18 mouse cellular contexts compared by ENCODE assay signal in the genomic region with DNA sequence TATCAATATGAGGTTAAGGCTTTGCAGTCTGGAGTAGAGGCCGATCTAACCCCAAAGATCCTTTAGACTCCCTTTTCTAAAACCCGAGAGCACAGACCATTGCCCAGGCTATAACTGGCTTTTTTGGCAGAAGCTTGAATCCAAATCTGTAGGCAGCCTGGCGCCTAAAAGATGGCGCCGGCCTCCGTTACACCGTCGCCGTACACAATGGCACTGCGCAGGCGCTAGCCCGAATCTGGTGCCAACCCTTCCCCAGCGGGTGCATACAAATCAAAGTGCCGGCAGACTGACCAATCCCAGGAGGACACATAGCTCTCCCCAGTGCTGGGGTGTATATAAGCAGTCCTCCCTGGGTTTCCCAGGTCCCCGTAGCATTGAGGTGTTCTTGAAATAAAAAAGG.
"Had no signal": no experiment of that assay in that cellular context is flagged by ENCODE, and none has a peak within 500 bp of the region (broad histone marks: within the 10 kb centered on the region; RNA-seq: fewer than 3 reads in every experiment).

No protein-coding gene starts in this region.

- H3K4me1 ChIP-seq: liver, embryonic 12.5 days; midbrain, embryonic 10.5 days; midbrain, embryonic 13.5 days; neural tube, embryonic 13.5 days; neural tube, embryonic 15.5 days had no signal

- H3K9ac ChIP-seq: liver, embryonic 12.5 days; liver, embryonic 14.5 days; lung, embryonic 14.5 days; midbrain, embryonic 13.5 days; neural tube, embryonic 13.5 days; neural tube, embryonic 15.5 days had no signal

- H3K4me3 ChIP-seq: liver, embryonic 12.5 days; midbrain, embryonic 10.5 days; midbrain, embryonic 13.5 days; myocyte; neural tube, embryonic 13.5 days; neural tube, embryonic 15.5 days had no signal

- H3K27me3 ChIP-seq: liver, embryonic 12.5 days; midbrain, embryonic 13.5 days; neural tube, embryonic 13.5 days; neural tube, embryonic 15.5 days had no signal

- H3K4me2 ChIP-seq: liver, embryonic 12.5 days; lung, embryonic 14.5 days; midbrain, embryonic 13.5 days; neural tube, embryonic 13.5 days; neural tube, embryonic 15.5 days had no signal

- DNase-seq: lung, adult 18-20 months; lung, embryonic 14.5 days; lung, postnatal 10 days; lung, postnatal 4 days; retina, postnatal 1 day; right cerebral cortex, adult 18-20 months; right cerebral cortex, postnatal 14 days; thymus, adult 2 months; thymus, postnatal 25 days; thymus, postnatal 4 days had no signal

- H3K36me3 ChIP-seq: liver, embryonic 12.5 days; midbrain, embryonic 10.5 days; midbrain, embryonic 13.5 days; neural tube, embryonic 13.5 days; neural tube, embryonic 15.5 days had no signal

- ATAC-seq: liver, embryonic 12.5 days; midbrain, embryonic 13.5 days; midbrain, embryonic 16.5 days had no signal

- H3K27ac ChIP-seq: liver, embryonic 12.5 days; liver, embryonic 14.5 days; midbrain, embryonic 10.5 days; midbrain, embryonic 13.5 days; neural tube, embryonic 13.5 days; neural tube, embryonic 15.5 days had no signal

- H3K9me3 ChIP-seq: liver, embryonic 12.5 days; midbrain, embryonic 10.5 days; midbrain, embryonic 13.5 days; neural tube, embryonic 13.5 days; neural tube, embryonic 15.5 days had no signal
